Mouse (Mus musculus): Measurements from ENCODE around the gene Ptpa. TPM values are rescaled to one million over a fixed set of nuclear protein-coding genes. Genes with fewer than 3 reads are reported as not detected.
A peak's percentile ranks its signal among the peaks of the same experiment; 100 is the strongest.

Gene Ptpa
- 184 and 191 TPM in 2 replicates for polyA plus RNA-seq (2015; fragmentation: Nextera tagmentation; extraction: Ambion mirVana)

DNA sequence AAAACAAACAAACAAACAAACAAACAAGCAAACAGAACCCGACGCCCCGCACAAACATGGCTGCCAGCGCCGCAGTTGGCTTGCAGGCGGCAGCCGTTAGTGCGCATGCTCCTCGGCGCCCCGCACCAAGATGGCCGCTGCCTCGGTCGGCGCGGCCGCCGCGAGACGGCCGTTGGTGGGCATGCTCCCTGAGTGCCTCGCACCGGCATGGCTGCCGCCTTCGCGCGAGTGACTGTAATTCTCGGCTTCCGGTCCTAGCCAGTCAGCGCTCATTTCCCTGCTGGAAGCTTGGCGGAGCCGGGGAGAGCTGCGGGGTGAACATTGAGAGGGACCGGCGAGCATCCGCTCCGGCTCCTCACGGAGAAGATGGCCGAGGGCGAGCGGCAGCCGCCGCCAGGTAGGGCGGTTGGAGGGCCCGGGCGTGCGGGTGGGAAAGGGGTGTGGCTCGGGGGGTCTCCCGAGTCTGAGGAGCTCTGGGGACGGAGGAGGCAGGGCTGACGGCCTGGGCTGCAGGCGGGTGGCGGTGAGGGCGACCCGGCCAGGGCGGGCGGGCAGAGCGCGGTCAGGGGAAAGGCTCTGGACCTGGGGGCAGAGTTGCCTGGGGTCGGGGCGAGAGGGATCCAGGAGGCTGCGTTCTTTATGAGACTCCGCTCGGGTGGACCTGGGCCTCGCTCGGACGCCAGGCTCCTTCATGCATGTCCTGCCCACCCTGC, at the start of gene Ptpa:
Gene Ptpa (plus strand): TSS at position 104 of the 713 bp plus-strand sequence.
- H3K9me3 ChIP-seq (ENCODE audit: low read length) = no peaks in the 10 kb centered on the region
- ATAC-seq (ENCODE audit: low FRiP score, low TSS enrichment) = peak; percentile 85
- peak within 1 kb of the TSS; percentile 87 for H3K4me2 ChIP-seq (replicated peaks; ENCODE audit: low read depth, low read length)
- H3K4me3 ChIP-seq (ENCODE audit: low read length) = peak within 1 kb of the TSS; percentile 91
- H3K9ac ChIP-seq (replicated peaks; ENCODE audit: low read length) = peak within 1 kb of the TSS; percentile 98
- H3K27me3 ChIP-seq (ENCODE audit: insufficient read depth, low read length) = no peaks in the 10 kb centered on the region
- H3K27ac ChIP-seq (ENCODE audit: low read length) = peak within 1 kb of the TSS; percentile 99
- no peaks in the 10 kb centered on the region for H3K36me3 ChIP-seq (ENCODE audit: insufficient read depth, low read length)
- peaks cover 32% of the 10 kb centered on the region for H3K4me1 ChIP-seq (ENCODE audit: insufficient read depth, low read length)
- WGBS = 0% methylated on average over 64 of the region's 67 CpGs

- H3K4me2 ChIP-seq (replicated peaks; ENCODE audit: low read depth, low read length) = no peak overlapping the region
- no peak overlapping the region for H3K9ac ChIP-seq (replicated peaks; ENCODE audit: low read length)
- no peak overlapping the region for H3K27ac ChIP-seq (ENCODE audit: low read length)
- 65% methylated on average over 5 of the region's 5 CpGs for WGBS
- peaks cover 42% of the 10 kb centered on the region for H3K36me3 ChIP-seq (ENCODE audit: insufficient read depth, low read length)
- H3K27me3 ChIP-seq (ENCODE audit: insufficient read depth, low read length) = no peaks in the 10 kb centered on the region
- no peaks in the 10 kb centered on the region for H3K9me3 ChIP-seq (ENCODE audit: low read length)
- peaks cover 16% of the 10 kb centered on the region for H3K4me1 ChIP-seq (ENCODE audit: insufficient read depth, low read length)
- no peak overlapping the region for H3K4me3 ChIP-seq (ENCODE audit: low read length)
- no peak for ATAC-seq (ENCODE audit: low FRiP score, low TSS enrichment)
Observed at GRCm38 (mm10) chr2:30366203-30366602, 49.6 kb upstream of the Ptpa start.

DNA sequence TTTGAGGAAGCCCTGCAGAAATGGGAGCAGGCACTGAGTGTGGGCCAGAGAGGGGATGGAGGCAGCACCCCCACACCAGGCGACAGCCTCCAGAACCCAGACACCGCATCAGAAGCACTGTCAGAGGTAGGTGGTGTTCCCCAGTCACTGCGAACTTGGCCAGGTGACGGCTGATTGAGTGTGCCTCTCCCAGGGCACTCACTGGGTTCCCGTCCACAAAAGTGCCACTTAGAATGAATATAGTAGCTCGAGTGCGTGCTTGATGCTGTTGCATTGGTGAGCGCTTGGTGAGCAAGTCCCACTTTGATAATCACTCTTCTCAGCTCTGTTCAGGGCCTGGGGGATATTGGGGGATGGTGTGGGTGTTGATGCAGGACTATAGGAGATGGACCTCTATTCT, 44.3 kb upstream of the Ptpa start:
- no peak overlapping the region for H3K27ac ChIP-seq (ENCODE audit: low read length)
- peaks cover 86% of the 10 kb centered on the region for H3K36me3 ChIP-seq (ENCODE audit: insufficient read depth, low read length)
- 97% methylated on average over 8 of the region's 8 CpGs for WGBS
- no peak overlapping the region for H3K4me3 ChIP-seq (ENCODE audit: low read length)
- H3K4me2 ChIP-seq (replicated peaks; ENCODE audit: low read depth, low read length) = no peak overlapping the region
- no peak for ATAC-seq (ENCODE audit: low FRiP score, low TSS enrichment)
- H3K9me3 ChIP-seq (ENCODE audit: low read length) = no peaks in the 10 kb centered on the region
- no peak overlapping the region for H3K9ac ChIP-seq (replicated peaks; ENCODE audit: low read length)
- H3K27me3 ChIP-seq (ENCODE audit: insufficient read depth, low read length) = no peaks in the 10 kb centered on the region
- no peaks in the 10 kb centered on the region for H3K4me1 ChIP-seq (ENCODE audit: insufficient read depth, low read length)

DNA sequence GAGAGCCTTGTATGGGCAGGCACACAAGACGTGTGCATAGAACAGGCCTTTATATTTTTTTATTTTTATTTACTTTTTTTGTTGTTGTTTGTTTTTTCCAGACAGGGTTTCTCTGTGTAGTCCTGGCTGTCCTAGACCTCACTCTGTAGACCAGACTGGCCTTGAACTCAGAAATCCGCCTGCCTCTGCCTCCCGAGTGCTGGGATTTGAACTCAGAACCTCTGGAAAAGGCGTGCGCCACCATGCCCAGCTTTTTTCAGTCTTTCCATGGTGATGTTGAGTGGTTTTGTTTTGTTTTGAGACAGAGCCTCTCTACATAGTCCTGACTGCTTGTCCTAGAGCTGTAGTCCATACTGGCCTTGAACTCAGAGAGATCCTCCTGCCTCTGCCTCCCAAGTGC, 43.1 kb upstream of the Ptpa start:
- Histone ChIP-seq H3K4me2 (replicated peaks; ENCODE audit: low read depth, low read length) (no peak overlapping the region), H3K4me3 (ENCODE audit: low read length) (no peak overlapping the region), H3K9ac (replicated peaks; ENCODE audit: low read length) (no peak overlapping the region), H3K9me3 (ENCODE audit: low read length) (no peaks in the 10 kb centered on the region), H3K4me1 (ENCODE audit: insufficient read depth, low read length) (no peaks in the 10 kb centered on the region), H3K27me3 (ENCODE audit: insufficient read depth, low read length) (no peaks in the 10 kb centered on the region), H3K36me3 (ENCODE audit: insufficient read depth, low read length) (peaks cover 89% of the 10 kb centered on the region), H3K27ac (ENCODE audit: low read length) (no peak overlapping the region)
- no peak for ATAC-seq (ENCODE audit: low FRiP score, low TSS enrichment)
- WGBS = 96% methylated on average over 5 of the region's 5 CpGs

DNA sequence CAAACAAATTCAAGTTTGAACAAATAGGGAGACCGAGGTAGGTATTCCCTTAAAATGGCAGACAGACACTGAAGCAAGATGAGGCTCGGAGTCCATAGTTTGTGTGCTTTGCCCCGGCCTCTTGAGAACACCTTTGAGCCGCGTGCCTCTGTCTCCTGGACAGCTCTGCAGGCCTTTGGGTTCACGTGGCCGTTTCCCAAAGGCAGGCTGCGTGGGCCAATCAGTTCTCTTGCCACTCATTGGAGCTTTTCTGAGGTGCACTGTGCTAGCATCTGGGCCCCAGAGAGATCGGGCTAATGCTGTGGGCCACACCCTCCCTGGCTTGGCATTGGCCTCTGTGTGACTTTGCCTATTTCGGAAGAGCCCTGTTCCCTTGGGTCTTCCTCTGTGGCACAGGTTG, 39.9 kb upstream of the Ptpa start:
- H3K4me1 ChIP-seq (ENCODE audit: insufficient read depth, low read length) = no peaks in the 10 kb centered on the region
- no peak overlapping the region for H3K4me3 ChIP-seq (ENCODE audit: low read length)
- H3K36me3 ChIP-seq (ENCODE audit: insufficient read depth, low read length) = peaks cover 80% of the 10 kb centered on the region
- no peaks in the 10 kb centered on the region for H3K27me3 ChIP-seq (ENCODE audit: insufficient read depth, low read length)
- H3K9ac ChIP-seq (replicated peaks; ENCODE audit: low read length) = no peak overlapping the region
- H3K4me2 ChIP-seq (replicated peaks; ENCODE audit: low read depth, low read length) = no peak overlapping the region
- no peak overlapping the region for H3K27ac ChIP-seq (ENCODE audit: low read length)
- no peak for ATAC-seq (ENCODE audit: low FRiP score, low TSS enrichment)
- 92% methylated on average over 10 of the region's 10 CpGs for WGBS
- no peaks in the 10 kb centered on the region for H3K9me3 ChIP-seq (ENCODE audit: low read length)

DNA sequence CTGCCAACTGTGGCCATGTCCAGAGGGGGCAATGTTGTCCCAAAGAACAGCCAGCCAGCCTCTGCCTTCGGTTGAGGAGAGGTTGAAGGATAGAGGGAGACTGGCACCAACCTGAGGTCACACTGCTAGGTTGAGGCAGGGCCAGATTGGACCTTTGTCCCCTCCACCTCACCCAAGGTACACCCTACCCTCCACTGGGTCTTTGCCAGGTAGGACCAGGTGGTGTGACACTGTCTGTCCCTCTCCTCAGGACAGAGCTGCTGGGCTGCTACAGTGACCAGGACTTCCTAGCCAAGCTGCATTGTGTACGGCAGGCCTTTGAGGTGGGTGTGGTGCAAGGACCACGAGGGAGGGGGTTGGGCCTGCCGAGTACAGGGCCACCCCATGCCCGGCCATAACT, 38.1 kb upstream of the Ptpa start:
- no peak overlapping the region for H3K4me2 ChIP-seq (replicated peaks; ENCODE audit: low read depth, low read length)
- H3K4me1 ChIP-seq (ENCODE audit: insufficient read depth, low read length) = no peaks in the 10 kb centered on the region
- H3K4me3 ChIP-seq (ENCODE audit: low read length) = no peak overlapping the region
- H3K36me3 ChIP-seq (ENCODE audit: insufficient read depth, low read length) = peaks cover 77% of the 10 kb centered on the region
- no peak overlapping the region for H3K27ac ChIP-seq (ENCODE audit: low read length)
- ATAC-seq (ENCODE audit: low FRiP score, low TSS enrichment) = no peak
- 83% methylated on average over 5 of the region's 5 CpGs for WGBS
- H3K9ac ChIP-seq (replicated peaks; ENCODE audit: low read length) = no peak overlapping the region
- H3K27me3 ChIP-seq (ENCODE audit: insufficient read depth, low read length) = no peaks in the 10 kb centered on the region
- no peaks in the 10 kb centered on the region for H3K9me3 ChIP-seq (ENCODE audit: low read length)

- no peak overlapping the region for H3K27ac ChIP-seq (ENCODE audit: low read length)
- H3K4me1 ChIP-seq (ENCODE audit: insufficient read depth, low read length) = no peaks in the 10 kb centered on the region
- no peak for ATAC-seq (ENCODE audit: low FRiP score, low TSS enrichment)
- no peak overlapping the region for H3K4me2 ChIP-seq (replicated peaks; ENCODE audit: low read depth, low read length)
- WGBS = 83% methylated on average over 7 of the region's 7 CpGs
- no peak overlapping the region for H3K4me3 ChIP-seq (ENCODE audit: low read length)
- peaks cover 77% of the 10 kb centered on the region for H3K36me3 ChIP-seq (ENCODE audit: insufficient read depth, low read length)
- no peak overlapping the region for H3K9ac ChIP-seq (replicated peaks; ENCODE audit: low read length)
- H3K9me3 ChIP-seq (ENCODE audit: low read length) = no peaks in the 10 kb centered on the region
- no peaks in the 10 kb centered on the region for H3K27me3 ChIP-seq (ENCODE audit: insufficient read depth, low read length)
Observed at GRCm38 (mm10) chr2:30379307-30379706, 36.5 kb upstream of the Ptpa start.

- Histone ChIP-seq H3K9me3 (ENCODE audit: low read length) (no peaks in the 10 kb centered on the region), H3K36me3 (ENCODE audit: insufficient read depth, low read length) (peaks cover 78% of the 10 kb centered on the region), H3K9ac (replicated peaks; ENCODE audit: low read length) (no peak overlapping the region), H3K4me2 (replicated peaks; ENCODE audit: low read depth, low read length) (no peak overlapping the region), H3K27me3 (ENCODE audit: insufficient read depth, low read length) (no peaks in the 10 kb centered on the region), H3K4me1 (ENCODE audit: insufficient read depth, low read length) (no peaks in the 10 kb centered on the region), H3K27ac (ENCODE audit: low read length) (no peak overlapping the region), H3K4me3 (ENCODE audit: low read length) (no peak overlapping the region)
- ATAC-seq (ENCODE audit: low FRiP score, low TSS enrichment) = no peak
- 91% methylated on average over 10 of the region's 10 CpGs for WGBS
Observed at GRCm38 (mm10) chr2:30380564-30381376, 35.1 kb upstream of the Ptpa start.

GRCm38 (mm10) chr2:30381377-30381725, 34.5 kb upstream of the Ptpa start:
- Histone ChIP-seq H3K9ac (replicated peaks; ENCODE audit: low read length) (no peak overlapping the region), H3K4me2 (replicated peaks; ENCODE audit: low read depth, low read length) (no peak overlapping the region), H3K9me3 (ENCODE audit: low read length) (no peaks in the 10 kb centered on the region), H3K36me3 (ENCODE audit: insufficient read depth, low read length) (peaks cover 76% of the 10 kb centered on the region), H3K27ac (ENCODE audit: low read length) (no peak overlapping the region), H3K4me3 (ENCODE audit: low read length) (no peak overlapping the region), H3K27me3 (ENCODE audit: insufficient read depth, low read length) (no peaks in the 10 kb centered on the region), H3K4me1 (ENCODE audit: insufficient read depth, low read length) (no peaks in the 10 kb centered on the region)
- WGBS = 94% methylated on average over 4 of the region's 4 CpGs
- no peak for ATAC-seq (ENCODE audit: low FRiP score, low TSS enrichment)

GRCm38 (mm10) chr2:30384814-30385213, 31.0 kb upstream of the Ptpa start:
- H3K4me2 ChIP-seq (replicated peaks; ENCODE audit: low read depth, low read length) = no peak overlapping the region
- no peak overlapping the region for H3K4me3 ChIP-seq (ENCODE audit: low read length)
- peaks cover 47% of the 10 kb centered on the region for H3K36me3 ChIP-seq (ENCODE audit: insufficient read depth, low read length)
- 61% methylated on average over 5 of the region's 5 CpGs for WGBS
- H3K27me3 ChIP-seq (ENCODE audit: insufficient read depth, low read length) = no peaks in the 10 kb centered on the region
- ATAC-seq (ENCODE audit: low FRiP score, low TSS enrichment) = no peak
- H3K9me3 ChIP-seq (ENCODE audit: low read length) = no peaks in the 10 kb centered on the region
- no peak overlapping the region for H3K9ac ChIP-seq (replicated peaks; ENCODE audit: low read length)
- no peaks in the 10 kb centered on the region for H3K4me1 ChIP-seq (ENCODE audit: insufficient read depth, low read length)
- no peak overlapping the region for H3K27ac ChIP-seq (ENCODE audit: low read length)

All from kidney, embryonic 16.5 days (tissue).